Mouse (Mus musculus) forebrain, embryonic 14.5 days (tissue): ENCODE data around the gene Hps1. TPM values are rescaled to one million over a fixed set of nuclear protein-coding genes. Genes with fewer than 3 reads are reported as not detected.

Source experiments
- ATAC-seq: fragments of 200-750 bp; cut with Nextera tagmentation; 2 replicates; pipeline ENCODE4 v1.8.0; 2017; ENCODE audit warnings: mild to moderate bottlenecking, moderate library complexity
- DNase-seq: peaks from one replicate; pipeline ENCODE4 v3.0.0-alpha.2; 2015; ENCODE audit warnings: low spot score
- H3K27ac ChIP-seq: fragments of 300-500 bp; sonication (generic); 2 replicates; pipeline ENCODE4 v1.5.1; 2014; ENCODE audit warnings: low read depth, mild to moderate bottlenecking, control low read depth, low read length, moderate library complexity
- H3K27me3 ChIP-seq: fragments of 300-500 bp; sonication (generic); replicated peaks from 2 replicates; pipeline ENCODE4 v1.6.1; 2014; ENCODE audit warnings: low read length, control low read depth, mixed read lengths; ENCODE audit not compliant: control insufficient read depth, insufficient read depth
- H3K36me3 ChIP-seq: fragments of 300-500 bp; sonication (generic); 2 replicates; pipeline ENCODE4 v1.6.1; 2014; ENCODE audit warnings: low read length, control low read depth; ENCODE audit not compliant: control insufficient read depth, insufficient read depth
- H3K4me1 ChIP-seq: fragments of 300-500 bp; sonication (generic); 2 replicates; pipeline ENCODE4 v1.6.1; 2014; ENCODE audit warnings: antibody characterized with exemption, low read length, control low read depth; ENCODE audit not compliant: control insufficient read depth, insufficient read depth
- H3K4me2 ChIP-seq: fragments of 300-500 bp; sonication (generic); 2 replicates; pipeline ENCODE4 v1.6.1; 2014; ENCODE audit warnings: mild to moderate bottlenecking, control low read depth, low read length
- H3K4me3 ChIP-seq: fragments of 300-500 bp; sonication (generic); 2 replicates; pipeline ENCODE4 v1.5.1; 2014; ENCODE audit warnings: low read depth, low read length, control low read depth
- H3K9ac ChIP-seq: fragments of 300-500 bp; sonication (generic); 2 replicates; pipeline ENCODE4 v1.6.1; 2014; ENCODE audit warnings: mild to moderate bottlenecking, low read length, control low read depth, moderate library complexity
- H3K9me3 ChIP-seq: fragments of 300-500 bp; sonication (generic); replicated peaks from 2 replicates; pipeline ENCODE4 v1.6.1; 2016; ENCODE audit warnings: low read length, control low read depth, mixed read lengths; ENCODE audit not compliant: control insufficient read depth
- WGBS: fragments of 180-500 bp; shearing (Covaris S2); extraction: QIAGEN DNeasy Blood & Tissue Kit; methylation state at CpG from one replicate; pipeline ENCODE4 v1.1.7; 2014; 5-methylcytosine and 5-hydroxymethylcytosine counted together
- polyA plus RNA-seq: library from polyadenylated mRNA; unstranded; fragments of >200 nt; fragmentation: Nextera tagmentation; extraction: Ambion mirVana; gene quantifications from 2 replicates; pipeline ENCODE4 v1.2.1, GENCODE M21; 2014

Gene Hps1
- polyA plus RNA-seq, 1 experiment from 2014 or later = 8.1 TPM

DNA sequence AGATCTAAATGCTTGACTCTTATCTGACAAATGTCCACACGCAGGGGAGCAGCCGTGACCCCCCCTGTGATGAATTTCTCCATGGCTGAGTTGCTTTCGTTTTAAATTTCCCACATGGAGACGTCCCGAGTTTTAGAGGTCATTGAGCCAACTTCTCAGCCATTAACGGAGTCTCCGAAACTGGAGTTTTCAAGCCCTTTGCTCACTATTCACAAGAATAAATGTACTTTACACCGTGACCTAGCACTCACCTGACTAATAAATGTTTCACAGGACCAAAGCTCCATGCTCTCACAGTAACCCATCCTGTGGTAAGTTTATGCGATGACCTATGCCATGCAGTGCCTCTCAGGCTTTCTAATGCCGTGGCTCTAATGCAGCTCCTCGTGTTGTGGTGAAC lies 29.6 kb downstream of the Hps1 start:
- no peak overlapping the region for H3K4me2 ChIP-seq
- H3K4me1 ChIP-seq = peaks cover 17% of the 10 kb centered on the region
- H3K9ac ChIP-seq = no peak overlapping the region
- no peaks in the 10 kb centered on the region for H3K9me3 ChIP-seq
- ATAC-seq (no peak), DNase-seq (no peak)
- H3K4me3 ChIP-seq = no peak overlapping the region
- no peaks in the 10 kb centered on the region for H3K27me3 ChIP-seq
- WGBS = 91% methylated on average over 11 of the region's 11 CpGs
- H3K36me3 ChIP-seq = no peaks in the 10 kb centered on the region
- no peak overlapping the region for H3K27ac ChIP-seq

DNA sequence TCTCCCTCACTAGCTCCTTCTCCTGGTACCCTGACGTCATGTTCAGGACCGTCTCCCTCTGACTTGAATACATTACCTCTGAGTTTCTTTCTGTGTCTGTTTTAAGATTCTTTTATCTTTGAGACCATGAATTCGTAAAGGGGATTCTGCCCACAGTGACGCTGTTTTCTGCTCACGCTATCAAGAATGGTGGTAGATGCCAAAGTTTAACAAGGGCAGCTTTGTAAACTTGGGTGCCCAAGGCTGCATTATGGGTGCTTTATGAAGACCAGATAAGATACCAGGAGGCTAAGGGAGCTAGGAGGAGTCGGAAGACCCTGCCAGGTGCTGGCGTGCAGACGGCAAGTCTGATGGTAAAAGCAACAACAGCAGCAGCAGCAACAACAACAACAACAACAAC lies 33.1 kb downstream of the Hps1 start:
- Histone ChIP-seq H3K9me3 (no peaks in the 10 kb centered on the region), H3K4me3 (no peak overlapping the region), H3K9ac (no peak overlapping the region), H3K36me3 (no peaks in the 10 kb centered on the region), H3K27ac (no peak overlapping the region), H3K4me1 (peaks cover 10% of the 10 kb centered on the region; the same call in 1 of the 2 replicates), H3K27me3 (no peaks in the 10 kb centered on the region), H3K4me2 (no peak overlapping the region)
- WGBS = 87% methylated on average over 8 of the region's 8 CpGs
- ATAC-seq (no peak), DNase-seq (no peak)

DNA sequence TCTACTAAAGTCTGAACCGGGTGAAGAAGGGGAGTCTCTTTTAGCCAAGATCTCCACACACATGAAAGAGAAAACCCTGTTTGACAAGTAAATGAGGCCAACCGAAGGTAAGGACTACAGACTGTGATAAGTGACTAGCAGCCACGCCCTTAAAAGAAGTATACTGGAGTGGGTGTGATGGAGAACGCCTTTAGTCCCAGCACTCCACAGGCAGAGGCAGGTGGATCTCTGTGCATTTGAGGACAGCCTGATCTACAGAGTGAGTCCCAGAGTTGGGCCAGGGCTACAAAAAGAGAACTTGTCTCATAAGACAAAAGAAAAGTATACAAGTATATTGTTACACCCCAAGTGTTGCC lies 33.9 kb downstream of the Hps1 start:
- no peaks in the 10 kb centered on the region for H3K9me3 ChIP-seq

DNA sequence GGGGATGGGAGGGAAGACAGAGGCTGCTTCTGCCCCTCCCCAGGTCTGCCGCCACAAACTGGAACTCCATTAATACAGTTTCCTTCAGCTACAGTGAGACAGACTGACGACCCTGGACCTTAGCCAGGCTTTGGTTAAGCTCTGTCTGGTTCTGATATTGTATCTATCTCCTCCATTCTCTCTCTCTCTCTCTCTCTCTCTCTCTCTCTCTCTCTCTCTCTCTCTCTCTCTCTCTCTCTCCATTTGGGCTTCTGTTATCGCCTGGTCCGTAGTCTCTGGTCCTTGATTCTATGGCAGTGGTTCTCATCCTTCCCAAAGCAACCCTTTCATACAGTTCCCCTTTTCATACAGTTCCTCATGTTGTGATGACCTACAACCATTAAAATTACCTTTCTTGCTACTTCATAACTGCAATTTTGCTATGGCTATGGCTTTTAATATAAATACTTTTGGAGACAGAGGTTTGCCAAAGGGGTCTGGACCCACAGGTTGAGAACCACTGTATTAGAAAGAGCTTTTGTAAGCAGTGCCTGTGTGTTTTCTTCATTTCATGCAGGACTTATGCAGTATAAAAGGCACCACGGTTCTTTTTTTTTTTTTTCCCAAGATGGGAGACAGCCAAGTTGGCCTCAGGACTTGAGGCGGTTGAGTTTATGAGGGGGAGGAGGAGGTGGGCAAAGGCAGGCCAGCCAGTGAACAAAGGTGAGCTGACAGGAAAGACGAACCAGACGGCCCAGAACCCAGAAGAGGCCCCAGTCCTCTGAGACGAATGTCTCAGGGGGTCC lies 34.5 kb downstream of the Hps1 start:
- H3K4me1 ChIP-seq = peaks cover 9% of the 10 kb centered on the region; the same call in 1 of the 2 replicates
- no peak overlapping the region for H3K9ac ChIP-seq
- no peak overlapping the region for H3K4me2 ChIP-seq
- H3K36me3 ChIP-seq = no peaks in the 10 kb centered on the region
- no peak overlapping the region for H3K4me3 ChIP-seq
- 43% methylated on average over 9 of the region's 9 CpGs for WGBS
- DNase-seq (no peak), ATAC-seq (no peak)
- no peaks in the 10 kb centered on the region for H3K27me3 ChIP-seq
- no peak overlapping the region for H3K27ac ChIP-seq
- no peaks in the 10 kb centered on the region for H3K9me3 ChIP-seq

More for the DNA sequence above, 33.9 kb downstream of the Hps1 start:
- DNase-seq (no peak), ATAC-seq (no peak)
- Histone ChIP-seq H3K4me2 (no peak overlapping the region), H3K4me1 (peaks cover 9% of the 10 kb centered on the region; the same call in 1 of the 2 replicates), H3K4me3 (no peak overlapping the region), H3K27me3 (no peaks in the 10 kb centered on the region), H3K36me3 (no peaks in the 10 kb centered on the region), H3K9ac (no peak overlapping the region), H3K27ac (no peak overlapping the region)
- WGBS = 75% methylated on average over 4 of the region's 4 CpGs

DNA sequence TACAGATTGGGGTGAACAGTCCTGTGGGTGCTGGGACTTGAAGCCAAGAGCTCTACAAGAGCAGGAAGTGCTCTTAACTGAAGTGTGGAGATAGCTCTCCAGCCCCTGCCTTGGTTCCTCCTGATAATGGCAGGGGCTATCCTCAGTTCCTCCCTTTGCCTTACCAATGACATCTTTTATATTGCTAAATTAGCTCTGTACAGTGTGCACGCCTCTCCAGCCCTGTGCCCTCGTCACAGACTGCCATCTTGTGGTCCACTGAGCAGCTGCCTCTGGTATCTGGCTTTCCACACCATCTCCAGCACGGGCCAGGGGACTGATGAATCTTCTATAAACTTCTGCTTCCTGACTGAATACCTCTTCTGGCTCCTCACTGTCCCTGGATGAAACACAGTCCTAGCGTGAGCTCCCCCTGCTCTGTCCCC lies 35.6 kb downstream of the Hps1 start:
- H3K4me1 ChIP-seq = peaks cover 9% of the 10 kb centered on the region; the same call in 1 of the 2 replicates
- no peaks in the 10 kb centered on the region for H3K9me3 ChIP-seq
- no peaks in the 10 kb centered on the region for H3K36me3 ChIP-seq
- no peak overlapping the region for H3K4me2 ChIP-seq
- WGBS = 30% methylated on average over 4 of the region's 4 CpGs
- no peaks in the 10 kb centered on the region for H3K27me3 ChIP-seq
- H3K9ac ChIP-seq = no peak overlapping the region
- H3K4me3 ChIP-seq = no peak overlapping the region
- ATAC-seq (peak; percentile 83), DNase-seq (peak; percentile 76)
- H3K27ac ChIP-seq = no peak overlapping the region

DNA sequence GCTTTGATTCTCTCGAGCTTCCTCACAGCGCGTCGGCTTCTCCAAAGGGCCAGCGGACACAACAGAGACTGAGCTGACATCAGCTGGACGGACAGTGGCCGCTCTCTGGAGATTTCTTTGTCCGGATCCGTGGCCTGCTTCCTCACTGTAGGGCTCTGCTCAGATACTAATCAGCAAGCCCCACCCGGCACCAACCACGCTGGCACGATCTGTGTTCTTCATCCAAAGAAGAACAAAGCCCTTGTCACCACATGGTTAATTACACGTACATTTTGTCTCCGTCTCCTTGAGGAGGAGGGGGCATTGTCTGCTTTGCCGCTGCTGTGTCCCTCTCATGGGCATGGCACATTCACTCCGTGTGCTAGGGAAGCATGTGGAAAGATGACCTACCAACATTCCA lies 36.5 kb downstream of the Hps1 start:
- H3K27ac ChIP-seq = no peak overlapping the region
- 50% methylated on average over 16 of the region's 16 CpGs for WGBS
- DNase-seq = peak; percentile 37
- no peak overlapping the region for H3K4me3 ChIP-seq
- H3K9ac ChIP-seq = peak overlapping the region; percentile 29; the same call in 1 of the 2 replicates
- H3K9me3 ChIP-seq = no peaks in the 10 kb centered on the region
- no peak for ATAC-seq
- no peaks in the 10 kb centered on the region for H3K27me3 ChIP-seq
- H3K36me3 ChIP-seq = no peaks in the 10 kb centered on the region
- peaks cover 9% of the 10 kb centered on the region; the same call in 1 of the 2 replicates for H3K4me1 ChIP-seq
- no peak overlapping the region for H3K4me2 ChIP-seq

DNA sequence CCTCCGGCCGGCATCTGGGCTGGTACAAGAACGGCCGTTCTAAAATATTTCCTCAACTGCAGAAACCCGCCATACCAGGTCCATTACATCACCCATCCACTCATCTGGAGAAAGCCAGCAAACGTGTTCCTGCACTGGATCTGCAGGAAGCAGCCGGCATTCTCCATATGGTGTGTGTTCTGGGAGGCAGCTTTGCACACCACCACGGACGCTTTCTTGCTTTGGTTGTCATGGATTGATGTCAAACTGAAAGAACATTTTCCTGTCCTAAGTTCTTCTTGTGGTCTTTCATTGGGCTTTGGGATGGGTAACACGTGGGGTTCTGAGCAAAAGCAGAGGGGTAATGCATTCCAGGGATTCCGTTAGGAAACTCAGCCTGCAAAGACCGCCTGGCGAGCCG lies 37.9 kb downstream of the Hps1 start:
- ATAC-seq = no peak
- H3K27me3 ChIP-seq = no peaks in the 10 kb centered on the region
- no peak overlapping the region for H3K27ac ChIP-seq
- no peaks in the 10 kb centered on the region for H3K36me3 ChIP-seq
- H3K9ac ChIP-seq = no peak overlapping the region
- no peak overlapping the region for H3K4me2 ChIP-seq
- no peaks in the 10 kb centered on the region for H3K9me3 ChIP-seq
- WGBS = 78% methylated on average over 14 of the region's 14 CpGs
- no peak for DNase-seq
- no peak overlapping the region for H3K4me3 ChIP-seq
- peaks cover 9% of the 10 kb centered on the region; the same call in 1 of the 2 replicates for H3K4me1 ChIP-seq

DNA sequence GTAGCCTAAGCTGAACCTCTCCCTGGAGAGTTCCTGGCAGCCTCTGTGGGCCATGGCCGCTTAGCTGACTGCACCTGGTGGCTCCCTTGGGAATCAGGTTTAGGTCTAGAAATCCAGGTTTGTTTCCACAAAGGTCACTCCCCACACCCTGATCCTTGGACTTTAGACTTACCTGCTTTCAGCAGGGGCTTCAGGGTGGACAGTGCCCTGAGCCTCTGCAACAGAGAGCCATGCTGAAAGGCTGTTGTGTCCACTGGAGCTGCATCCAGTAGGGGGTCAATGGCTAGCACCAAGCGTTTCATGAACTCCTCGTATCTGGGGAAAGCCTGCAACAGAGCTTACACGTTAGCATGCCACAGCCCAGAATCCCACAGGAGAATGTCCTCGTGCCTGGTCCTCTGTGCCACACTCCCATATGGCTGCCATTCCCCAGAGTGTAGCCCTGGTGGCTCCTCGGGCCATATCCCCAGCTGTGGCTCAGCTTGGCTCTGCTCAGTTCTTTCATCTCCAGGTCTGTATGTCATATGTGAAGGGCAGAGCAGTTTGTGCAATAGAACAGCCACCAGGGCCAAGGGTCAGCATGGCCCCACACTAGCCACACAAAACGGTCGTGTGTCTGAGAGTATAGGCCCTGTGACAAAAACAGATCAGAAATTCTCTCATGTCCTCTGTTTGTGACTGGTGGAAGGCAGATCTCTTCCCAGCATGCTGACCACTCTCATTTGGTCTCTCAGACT lies 39.4 kb downstream of the Hps1 start:
- H3K27ac ChIP-seq = no peak overlapping the region
- DNase-seq = no peak
- H3K9ac ChIP-seq = no peak overlapping the region
- H3K4me1 ChIP-seq = peaks cover 7% of the 10 kb centered on the region; the same call in 1 of the 2 replicates
- H3K27me3 ChIP-seq = no peaks in the 10 kb centered on the region
- H3K9me3 ChIP-seq = no peaks in the 10 kb centered on the region
- no peaks in the 10 kb centered on the region for H3K36me3 ChIP-seq
- WGBS = 84% methylated on average over 8 of the region's 8 CpGs
- ATAC-seq = no peak
- no peak overlapping the region for H3K4me3 ChIP-seq
- H3K4me2 ChIP-seq = no peak overlapping the region

DNA sequence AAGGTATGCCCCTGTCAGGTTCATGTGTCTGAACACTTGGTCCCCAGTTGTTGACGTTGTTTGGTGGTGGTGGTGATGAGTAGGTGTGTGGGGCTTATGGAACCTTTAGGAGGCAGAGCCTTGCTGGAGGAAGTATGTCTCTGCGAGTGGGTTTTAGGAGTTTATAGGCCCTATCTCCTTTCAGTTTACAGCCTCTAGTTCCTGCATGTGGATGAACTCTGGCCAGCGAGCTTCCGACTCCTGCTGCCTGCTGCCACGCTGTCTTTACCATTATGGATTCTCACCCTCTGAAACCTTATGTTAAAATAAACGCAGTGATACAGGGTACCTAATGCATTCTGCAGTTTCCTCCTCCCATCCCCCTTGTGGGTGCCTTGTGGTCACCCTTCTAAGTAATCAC lies 40.0 kb downstream of the Hps1 start:
- Histone ChIP-seq H3K36me3 (no peaks in the 10 kb centered on the region), H3K9ac (no peak overlapping the region), H3K4me1 (peaks cover 6% of the 10 kb centered on the region; the same call in 1 of the 2 replicates), H3K4me2 (no peak overlapping the region), H3K27me3 (no peaks in the 10 kb centered on the region), H3K4me3 (no peak overlapping the region), H3K27ac (no peak overlapping the region), H3K9me3 (no peaks in the 10 kb centered on the region)
- WGBS = 89% methylated on average over 6 of the region's 6 CpGs
- ATAC-seq = no peak
- no peak for DNase-seq
